Mouse (Mus musculus) G1E (cell line): ENCODE data around the gene Hgd. TPM values are rescaled to one million over a fixed set of nuclear protein-coding genes. Genes with fewer than 3 reads are reported as not detected.

Experiments
- ATAC-seq: 2 replicates; pipeline ENCODE4 v1.8.0; 2016; ENCODE audit warnings: mild to moderate bottlenecking; ENCODE audit not compliant: insufficient number of reproducible peaks, poor library complexity, low FRiP score, severe bottlenecking; ENCODE audit errors: extremely low read depth
- DNase-seq: peaks from one replicate; pipeline ENCODE4 v3.0.0; 2012; ENCODE audit warnings: low spot score
- H3K27me3 ChIP-seq: 2 replicates; pipeline ENCODE4 v1.6.1; 2012; ENCODE audit warnings: mild to moderate bottlenecking, low read length, inconsistent platforms; ENCODE audit not compliant: insufficient read depth
- H3K36me3 ChIP-seq: replicated peaks from 2 replicates; pipeline ENCODE3; 2012; ENCODE audit warnings: mild to moderate bottlenecking, inconsistent platforms
- H3K4me1 ChIP-seq: 2 replicates; pipeline ENCODE4 v1.6.1; 2012; ENCODE audit warnings: low read depth, low read length, inconsistent platforms, mixed read lengths; ENCODE audit not compliant: insufficient read depth
- H3K4me3 ChIP-seq: 2 replicates; pipeline ENCODE4 v1.5.1; 2012; ENCODE audit warnings: low read depth, mild to moderate bottlenecking, inconsistent platforms, low read length, moderate library complexity, mixed read lengths
- H3K9me3 ChIP-seq: replicated peaks from 2 replicates; pipeline ENCODE4 v1.6.1; 2012; ENCODE audit warnings: inconsistent platforms
- CTCF ChIP-seq: IDR thresholded peaks from 2 replicates; pipeline ENCODE4 v1.5.1; 2012; ENCODE audit warnings: low read depth, low read length, inconsistent platforms, mixed read lengths
- GATA1 ChIP-seq: IDR thresholded peaks from 2 replicates; pipeline ENCODE4 v1.6.1; 2012; ENCODE audit warnings: borderline replicate concordance, low read length, inconsistent platforms, mixed read lengths
- GATA2 ChIP-seq: IDR thresholded peaks from 2 replicates; pipeline ENCODE4 v1.6.1; 2012; ENCODE audit warnings: low read depth, low read length, inconsistent platforms, borderline replicate concordance
- POLR2AphosphoS5 ChIP-seq: IDR thresholded peaks from 2 replicates; pipeline ENCODE4 v1.6.1; 2012; ENCODE audit warnings: low read depth, low read length, inconsistent platforms; ENCODE audit not compliant: insufficient replicate concordance
- TAL1 ChIP-seq: conservative IDR thresholded peaks from 2 replicates; pipeline ENCODE4 v1.6.1; 2012; ENCODE audit warnings: low read depth, low read length, inconsistent platforms, mixed read lengths
- polyA plus RNA-seq: library from polyadenylated mRNA; stranded (reverse); fragments of >175 nt; gene quantifications from 2 replicates; pipeline ENCODE4 v1.2.3, GENCODE M21; 2012
- total RNA-seq, 2 experiments: library from RNA; stranded (forward) in 1 of 2; stranded (reverse) in 1 of 2; fragments of 200-1000 nt in 1 of 2; fragments of >200 nt in 1 of 2; fragmentation: Nextera tagmentation in 1 of 2; gene quantifications; 2 replicates each; pipeline ENCODE4 v1.2.3; 2014 to 2017

The Hgd gene
- total and polyA plus RNA-seq, 3 experiments = not detected

DNA sequence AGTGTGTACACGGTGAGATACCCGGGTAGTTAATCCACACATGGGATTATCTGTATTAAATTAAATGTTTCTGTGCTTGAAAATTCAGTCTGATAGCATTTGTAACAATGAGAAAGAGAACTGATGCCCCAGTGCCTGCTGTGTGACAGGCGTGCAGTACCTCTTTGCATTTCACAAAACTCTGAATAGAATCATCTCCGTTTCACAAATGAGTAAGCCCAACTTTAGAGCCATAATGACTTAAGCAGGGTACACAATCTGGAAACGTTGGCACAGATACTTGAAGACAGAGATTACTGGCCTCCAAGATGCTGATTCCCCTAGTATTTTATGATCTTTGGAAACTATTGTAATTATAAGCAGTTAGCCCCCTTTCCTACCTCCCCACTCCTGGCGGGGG lies 13.8 kb upstream of the Hgd start:
- ATAC-seq (no peak), DNase-seq (no peak)
- Histone ChIP-seq H3K4me1 (no peaks in the 10 kb centered on the region), H3K36me3 (peaks cover 50% of the 10 kb centered on the region), H3K9me3 (no peaks in the 10 kb centered on the region), H3K4me3 (no peak overlapping the region), H3K27me3 (no peaks in the 10 kb centered on the region)
- TF ChIP-seq CTCF (no peak), GATA1 (no peak), TAL1 (no peak), POLR2AphosphoS5 (no peak), GATA2 (no peak)

DNA sequence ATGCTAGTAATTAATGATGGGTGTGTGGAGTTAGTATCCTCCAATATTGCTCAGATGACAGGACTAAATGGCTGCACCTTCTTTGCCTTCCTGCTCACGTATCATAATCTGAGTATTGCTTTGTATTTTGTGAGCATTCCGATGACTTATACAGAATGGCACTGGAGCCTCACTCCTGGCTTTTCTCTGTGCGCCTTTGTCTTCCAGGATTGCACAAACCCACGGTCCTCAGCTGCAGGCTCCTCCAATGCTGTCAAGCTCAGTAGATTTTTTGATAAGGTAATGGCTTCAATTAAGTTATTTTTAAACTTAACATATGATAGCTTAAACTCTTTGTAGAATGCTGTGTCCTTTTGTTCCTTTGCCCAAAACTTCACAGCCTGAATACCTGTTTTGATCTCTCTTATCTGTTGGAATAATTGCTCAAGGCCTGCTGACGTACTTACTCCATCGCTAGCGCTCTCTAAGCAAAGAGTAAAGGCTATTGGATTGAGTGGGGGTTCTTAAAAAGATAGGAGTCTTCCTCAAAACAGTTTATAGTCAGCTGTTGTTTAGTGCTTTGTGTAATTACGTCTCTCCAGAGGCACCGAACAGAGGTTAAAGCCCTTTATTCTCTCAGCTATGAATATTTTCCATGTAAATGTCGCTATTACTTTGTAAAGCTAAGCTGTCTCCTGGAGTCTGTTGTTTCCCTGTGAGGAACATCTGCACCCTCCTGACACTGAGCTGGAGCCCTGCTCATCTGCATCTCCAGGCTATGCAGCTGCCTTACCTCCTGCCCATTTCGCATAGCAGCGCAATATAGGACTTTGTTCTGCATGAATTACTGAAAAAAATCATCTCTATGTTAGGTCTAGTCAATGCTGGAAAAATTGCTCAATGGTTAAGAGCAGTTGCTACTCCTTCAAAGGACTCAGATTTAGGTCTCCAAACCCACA lies 12.6 kb upstream of the Hgd start:
- Histone ChIP-seq H3K27me3 (no peaks in the 10 kb centered on the region), H3K4me3 (no peak overlapping the region), H3K9me3 (peaks cover under 1% of the 10 kb centered on the region; the same call in 1 of the 2 replicates), H3K4me1 (no peaks in the 10 kb centered on the region), H3K36me3 (peaks cover 62% of the 10 kb centered on the region)
- TF ChIP-seq CTCF = no peak
- no peak for TF ChIP-seq GATA1
- TF ChIP-seq GATA2 = no peak
- TF ChIP-seq TAL1 = no peak
- no peak for TF ChIP-seq POLR2AphosphoS5
- DNase-seq (no peak), ATAC-seq (no peak)

DNA sequence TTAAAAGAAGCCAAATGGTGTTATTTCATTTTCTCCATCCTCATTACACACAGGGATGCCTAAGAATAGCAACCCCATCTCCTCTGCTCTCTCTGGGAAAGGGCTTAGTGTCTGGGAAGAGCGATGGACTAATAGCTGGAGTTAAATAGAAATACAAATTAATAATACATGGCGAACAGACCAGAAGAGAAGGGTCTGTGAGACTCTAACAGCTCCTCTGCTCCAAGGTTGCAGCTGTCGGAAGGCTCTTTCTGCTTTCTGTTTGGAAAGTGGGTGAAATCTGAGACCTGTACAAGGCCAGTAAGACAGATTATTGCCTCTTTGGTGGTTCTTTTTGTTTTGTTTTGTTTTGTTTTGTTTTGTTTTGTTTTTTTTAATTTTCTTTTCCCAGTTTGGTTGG lies 8.4 kb upstream of the Hgd start:
- Histone ChIP-seq H3K36me3 (peaks cover 58% of the 10 kb centered on the region), H3K27me3 (no peaks in the 10 kb centered on the region; the same call in 1 of the 2 replicates)
- TF ChIP-seq GATA1 (no peak), TAL1 (no peak), POLR2AphosphoS5 (no peak), GATA2 (no peak), CTCF (no peak)

DNA sequence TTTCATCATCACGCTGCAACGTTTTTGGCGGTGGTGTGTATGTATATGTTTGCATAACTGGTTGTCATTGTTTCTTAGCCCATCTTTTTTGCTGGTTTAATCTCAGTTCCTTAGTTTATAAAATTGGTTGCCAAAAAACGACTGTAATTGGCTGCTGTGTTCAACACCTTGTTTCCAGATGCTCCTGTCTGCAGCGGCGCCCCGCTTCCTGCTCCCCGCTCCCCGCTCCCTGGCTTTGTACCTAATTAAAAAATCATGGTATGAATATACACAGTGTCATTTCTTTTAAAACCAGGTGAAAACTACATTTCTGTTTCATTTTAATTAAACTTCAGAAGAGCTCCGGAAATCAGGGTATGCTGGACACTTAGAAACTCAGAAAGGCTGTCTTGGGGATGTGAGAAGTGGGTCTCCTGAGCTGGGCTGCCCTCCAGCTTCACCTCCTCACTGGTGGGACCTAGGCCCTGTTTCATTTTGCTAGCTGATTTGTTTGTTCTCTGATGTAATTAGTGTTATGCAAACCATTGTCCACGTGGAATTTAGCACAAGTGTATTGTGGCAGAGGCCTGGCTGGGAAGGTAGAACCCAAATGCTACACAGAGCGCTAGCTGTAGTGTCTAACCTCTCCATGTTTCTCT lies 7.7 kb upstream of the Hgd start:
- DNase-seq (no peak), ATAC-seq (no peak)
- no peak overlapping the region for H3K4me3 ChIP-seq
- no peaks in the 10 kb centered on the region for H3K4me1 ChIP-seq
- H3K27me3 ChIP-seq = no peaks in the 10 kb centered on the region; the same call in 1 of the 2 replicates
- H3K9me3 ChIP-seq = peaks cover 6% of the 10 kb centered on the region; the same call in 1 of the 2 replicates
- TF ChIP-seq POLR2AphosphoS5 (no peak), GATA1 (no peak), GATA2 (no peak), TAL1 (no peak), CTCF (no peak)
- peaks cover 54% of the 10 kb centered on the region for H3K36me3 ChIP-seq

More for the DNA sequence above, 8.4 kb upstream of the Hgd start:
- H3K4me1 ChIP-seq = no peaks in the 10 kb centered on the region
- no peak overlapping the region for H3K4me3 ChIP-seq
- ATAC-seq (no peak), DNase-seq (no peak)
- peaks cover 6% of the 10 kb centered on the region; the same call in 1 of the 2 replicates for H3K9me3 ChIP-seq

DNA sequence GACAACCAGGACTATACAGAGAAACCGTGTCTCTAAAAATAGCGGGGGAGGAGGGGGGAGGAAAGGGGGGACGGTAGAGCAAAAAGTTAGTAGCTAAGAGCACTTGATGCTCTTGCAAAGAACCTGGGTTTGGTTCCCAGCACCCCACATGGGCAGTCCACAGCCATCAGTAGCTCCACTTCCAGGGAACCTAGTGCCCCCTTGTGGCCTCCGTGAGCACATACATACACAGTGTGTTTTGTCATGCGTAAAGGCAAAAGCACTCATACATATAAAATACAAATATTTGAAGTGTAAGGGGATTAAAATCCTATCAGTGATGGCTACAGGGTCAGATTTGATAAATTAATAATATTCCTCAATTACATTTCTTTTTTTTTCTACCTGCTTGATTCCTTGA lies 6.9 kb upstream of the Hgd start:
- peaks cover 6% of the 10 kb centered on the region; the same call in 1 of the 2 replicates for H3K9me3 ChIP-seq
- peaks cover 3% of the 10 kb centered on the region; the same call in 1 of the 2 replicates for H3K27me3 ChIP-seq
- ATAC-seq = no peak
- no peak overlapping the region for H3K4me3 ChIP-seq
- peaks cover 46% of the 10 kb centered on the region for H3K36me3 ChIP-seq
- TF ChIP-seq CTCF (no peak), GATA2 (no peak), GATA1 (no peak), TAL1 (no peak), POLR2AphosphoS5 (no peak)
- H3K4me1 ChIP-seq = no peaks in the 10 kb centered on the region
- no peak for DNase-seq

DNA sequence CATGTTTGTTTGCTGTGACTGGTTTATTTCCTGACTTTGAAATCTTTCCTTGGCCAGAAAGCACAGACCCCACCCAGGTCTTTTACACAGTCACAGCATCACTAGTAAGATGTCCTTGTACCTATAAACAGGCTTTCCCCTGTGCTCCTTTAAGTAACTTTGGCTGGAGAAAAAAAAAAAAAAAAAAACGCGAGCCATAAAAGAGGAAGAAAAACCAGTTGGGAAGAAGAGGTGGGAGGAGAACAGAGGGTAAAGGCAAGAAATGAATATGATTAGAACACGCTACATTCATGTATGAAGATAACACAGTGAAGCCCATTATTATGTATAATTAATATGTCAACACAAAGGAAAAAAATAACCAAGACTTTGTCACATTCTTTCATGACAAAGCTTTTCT lies 4.6 kb upstream of the Hgd start:
- no peak overlapping the region for H3K4me3 ChIP-seq
- ATAC-seq (no peak), DNase-seq (no peak)
- H3K9me3 ChIP-seq = peaks cover 6% of the 10 kb centered on the region; the same call in 1 of the 2 replicates
- TF ChIP-seq POLR2AphosphoS5 (no peak), GATA1 (no peak), GATA2 (no peak), CTCF (no peak), TAL1 (no peak)
- H3K27me3 ChIP-seq = peaks cover 13% of the 10 kb centered on the region
- no peaks in the 10 kb centered on the region for H3K4me1 ChIP-seq
- H3K36me3 ChIP-seq = peaks cover 29% of the 10 kb centered on the region
